Mouse (Mus musculus) brown adipose tissue, adult 24 weeks (tissue): ENCODE measurements around the gene Stard8. TPM values are rescaled to one million over a fixed set of nuclear protein-coding genes. Genes with fewer than 3 reads are reported as not detected.
A peak's percentile ranks its signal among the peaks of the same experiment; 100 is the strongest.
"Not testable (repeated sequence)": the region's sequence is repeated elsewhere in the genome, so short reads cannot be mapped to it uniquely, and the experiment has no call there.

Source experiments
- H3K27ac ChIP-seq: fragments of 200-500 bp; replicated peaks from 2 replicates; pipeline ENCODE4 v1.5.1; 2012; ENCODE audit warnings: low read depth, mild to moderate bottlenecking, low read length
- H3K4me1 ChIP-seq: fragments of 200-500 bp; 2 replicates; pipeline ENCODE4 v1.6.1; 2012; ENCODE audit warnings: low read length, mixed read lengths; ENCODE audit not compliant: control insufficient read depth, insufficient read depth, insufficient read length
- H3K4me3 ChIP-seq: fragments of 200-500 bp; 2 replicates; pipeline ENCODE4 v1.5.1; 2012; ENCODE audit warnings: low read depth, mild to moderate bottlenecking, low read length, moderate library complexity; ENCODE audit not compliant: insufficient read depth
- polyA plus RNA-seq: library from polyadenylated mRNA; stranded (reverse); fragments of >200 nt; gene quantifications from 2 replicates; pipeline ENCODE4 v1.2.4, GENCODE M21; 2012; ENCODE audit not compliant: missing spikeins, insufficient read depth, insufficient read length

The Stard8 gene
- polyA plus RNA-seq, result 5.0 and 6.7 TPM in 2 replicates

DNA sequence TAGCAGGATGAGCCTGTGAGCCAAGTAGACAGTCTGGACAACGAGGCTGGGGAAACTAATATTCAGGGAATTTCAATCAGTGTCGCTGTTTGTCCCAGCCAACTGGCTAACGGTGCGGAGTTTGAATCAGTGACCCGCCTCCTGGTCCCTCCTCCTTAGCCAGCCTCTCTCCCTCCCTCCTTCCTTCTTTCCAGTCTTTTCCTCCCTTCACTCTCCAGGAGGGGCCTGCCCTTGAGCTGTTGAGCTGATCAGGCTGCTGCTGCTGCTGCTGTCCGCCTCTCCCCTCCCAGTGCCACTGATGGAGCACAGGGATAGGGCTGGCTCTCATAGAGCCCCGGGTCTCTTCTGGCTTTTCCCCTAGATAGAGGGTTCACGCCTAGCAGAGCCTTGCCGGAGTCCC lies at the start of gene Stard8:
Gene Stard8, plus strand, starts transcription at position 203 of the 400 bp plus-strand sequence.
- Histone ChIP-seq H3K4me3 (peak within 1 kb of the TSS; percentile 48), H3K4me1 (peaks cover 6% of the 10 kb centered on the region), H3K27ac (peak within 1 kb of the TSS; percentile 11)

DNA sequence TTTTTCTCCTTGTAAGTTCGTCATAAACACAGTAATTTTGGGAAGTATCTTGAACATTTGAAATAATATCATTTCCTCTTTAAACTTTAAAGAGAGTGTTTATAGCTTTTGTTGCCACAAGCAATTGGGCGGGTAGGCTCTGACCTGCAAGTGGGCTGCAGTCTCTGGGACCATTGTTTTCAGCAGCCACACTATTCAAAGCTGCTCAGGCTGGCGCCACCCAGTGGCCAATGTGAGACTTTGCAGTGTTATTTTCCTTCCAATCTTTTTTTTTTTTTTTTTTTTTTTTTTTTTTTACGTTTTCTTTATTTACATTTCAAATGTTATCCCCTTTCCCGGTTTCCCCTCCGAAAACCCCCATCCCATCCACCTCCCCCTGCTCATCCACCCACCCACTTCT lies 49.1 kb upstream of the Stard8 start:
- Histone ChIP-seq H3K27ac (no peak overlapping the region), H3K4me1 (no peaks in the 10 kb centered on the region), H3K4me3 (no peak overlapping the region)

DNA sequence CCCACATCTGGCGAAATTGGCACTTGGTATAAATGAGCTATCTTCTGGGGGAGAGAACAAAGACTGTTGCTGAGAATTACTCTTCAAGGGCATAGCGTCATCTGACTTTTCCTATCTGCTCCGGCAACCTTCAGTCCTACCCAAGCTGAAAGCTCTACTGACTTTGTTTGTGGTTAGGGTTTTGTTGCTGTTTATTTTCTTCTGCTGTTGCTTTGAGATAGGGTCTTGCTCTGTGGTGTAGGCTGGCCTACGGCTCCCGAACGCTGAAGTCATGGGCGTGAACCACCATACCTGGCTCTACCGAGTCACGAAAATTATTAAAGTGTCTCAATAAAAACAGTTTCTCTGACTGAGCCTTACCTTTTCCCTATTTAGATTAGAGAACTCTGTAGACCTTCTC lies 44.8 kb upstream of the Stard8 start:
- no peak overlapping the region for H3K4me3 ChIP-seq
- H3K27ac ChIP-seq, result no peak overlapping the region
- no peaks in the 10 kb centered on the region for H3K4me1 ChIP-seq

DNA sequence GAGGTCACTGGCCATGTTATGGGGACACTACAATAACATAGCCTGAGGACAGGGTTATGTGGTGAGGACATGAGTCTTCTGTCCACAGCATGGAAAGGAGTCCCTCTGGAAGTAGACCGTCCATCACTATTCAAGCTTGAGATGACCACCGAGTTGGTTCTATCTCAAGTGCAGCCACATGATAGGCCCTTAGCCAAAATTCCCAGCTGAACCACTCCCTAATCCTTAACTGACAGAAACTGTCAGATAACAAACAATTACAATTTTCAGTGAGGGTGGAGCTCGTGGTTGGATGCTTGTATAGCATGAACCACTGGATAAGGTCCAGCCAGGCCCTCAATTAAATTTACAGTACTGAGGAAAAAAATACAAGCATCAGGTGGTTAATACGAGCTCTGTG lies 44.0 kb upstream of the Stard8 start:
- no peak overlapping the region for H3K27ac ChIP-seq
- no peak overlapping the region for H3K4me3 ChIP-seq
- H3K4me1 ChIP-seq, result no peaks in the 10 kb centered on the region

DNA sequence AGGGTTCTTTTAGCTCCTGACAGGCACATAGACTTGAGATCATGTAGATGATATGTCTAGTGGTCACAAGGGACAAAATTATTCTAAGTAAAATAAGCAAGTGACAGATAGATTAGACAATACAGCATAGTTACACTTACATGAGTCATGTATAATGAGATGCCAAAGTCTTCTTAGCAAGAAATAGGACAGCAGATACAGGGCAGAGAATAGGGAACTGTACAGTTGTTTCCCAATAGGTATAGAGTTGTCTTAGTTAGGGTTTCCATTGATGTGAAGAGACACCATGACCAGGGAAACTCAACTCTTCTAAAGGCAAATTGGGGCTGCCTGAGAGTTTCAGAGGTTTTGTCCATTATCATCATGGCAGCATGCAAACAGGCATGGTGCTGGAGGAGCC lies 39.3 kb upstream of the Stard8 start:
- Histone ChIP-seq H3K27ac (no peak overlapping the region), H3K4me1 (no peaks in the 10 kb centered on the region)

DNA sequence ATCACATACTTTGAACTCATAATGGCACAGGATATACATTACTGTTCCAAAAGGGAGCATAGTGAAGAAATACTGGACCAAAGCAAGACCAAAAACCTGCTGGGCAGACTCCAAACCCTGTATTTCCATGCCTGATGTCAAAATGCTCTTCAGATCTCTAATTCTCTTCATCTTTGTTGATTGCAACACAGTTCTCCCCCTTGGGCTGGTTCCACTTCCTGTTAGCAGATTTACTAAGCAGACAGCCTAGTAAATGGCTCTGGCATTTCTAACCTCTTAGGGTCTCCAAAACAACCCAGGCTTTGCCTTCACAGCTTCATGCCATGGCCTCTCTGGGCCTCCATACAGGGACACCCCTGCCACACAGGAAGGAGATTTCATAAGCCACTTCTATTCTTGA lies 38.5 kb upstream of the Stard8 start:
- no peaks in the 10 kb centered on the region for H3K4me1 ChIP-seq
- H3K4me3 ChIP-seq, result no peak overlapping the region
- H3K27ac ChIP-seq, result no peak overlapping the region

More for the DNA sequence above, 39.3 kb upstream of the Stard8 start:
- no peak overlapping the region for H3K4me3 ChIP-seq

DNA sequence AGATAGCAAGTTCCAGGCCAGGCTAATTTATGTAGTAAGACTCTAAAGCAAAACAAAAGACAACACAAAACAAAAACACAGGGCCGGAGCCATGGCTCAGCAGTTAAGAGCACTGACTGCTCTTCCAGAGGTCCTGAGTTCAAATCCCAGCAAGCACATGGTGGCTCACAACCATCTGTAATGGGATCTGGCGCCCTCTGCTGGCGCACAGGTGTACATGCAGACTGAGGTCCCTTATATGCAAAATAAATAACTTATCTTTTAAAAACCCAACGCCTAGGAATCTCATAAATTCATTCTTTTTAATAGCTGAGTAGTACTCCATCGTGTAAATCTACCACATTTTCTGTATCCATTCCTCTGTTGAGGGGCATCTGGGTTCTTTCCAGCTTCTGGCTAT lies 16.4 kb upstream of the Stard8 start:
- not testable (repeated sequence) for H3K27ac ChIP-seq, H3K4me3 ChIP-seq, H3K4me1 ChIP-seq

GRCm38 (mm10) chrX:98989574-98989973 lies 13.5 kb upstream of the Stard8 start:
- peaks cover 4% of the 10 kb centered on the region; the same call in 1 of the 2 replicates for H3K4me1 ChIP-seq
- no peak overlapping the region for H3K4me3 ChIP-seq
- H3K27ac ChIP-seq, result no peak overlapping the region

GRCm38 (mm10) chrX:99002065-99002464 lies 983 bp upstream of the Stard8 start:
- H3K27ac ChIP-seq, result peak overlapping the region; percentile 12; the same call in 1 of the 2 replicates
- peaks cover 6% of the 10 kb centered on the region for H3K4me1 ChIP-seq
- no peak overlapping the region for H3K4me3 ChIP-seq

DNA sequence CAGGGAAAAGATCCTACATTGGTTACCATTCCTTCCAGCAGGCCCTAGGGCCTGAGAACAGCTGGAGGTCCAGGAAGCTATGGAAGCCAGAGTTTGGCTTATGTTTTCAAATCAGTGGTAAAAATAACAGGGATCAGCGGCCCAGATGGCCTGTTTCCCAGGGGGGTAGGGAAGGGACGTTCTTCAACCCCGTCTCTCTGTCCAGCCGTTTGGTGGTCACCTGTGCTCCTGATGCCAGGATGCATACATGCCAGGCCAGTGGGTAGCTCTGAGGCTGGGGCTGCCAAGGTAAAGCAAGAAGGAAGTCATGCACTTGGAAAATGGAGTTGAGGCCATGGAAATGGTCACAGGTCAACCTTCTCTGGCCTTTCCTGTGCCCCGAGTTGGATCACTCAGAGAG lies 7.5 kb downstream of the Stard8 start:
- H3K4me1 ChIP-seq, result no peaks in the 10 kb centered on the region
- H3K27ac ChIP-seq, result no peak overlapping the region
- H3K4me3 ChIP-seq, result no peak overlapping the region

DNA sequence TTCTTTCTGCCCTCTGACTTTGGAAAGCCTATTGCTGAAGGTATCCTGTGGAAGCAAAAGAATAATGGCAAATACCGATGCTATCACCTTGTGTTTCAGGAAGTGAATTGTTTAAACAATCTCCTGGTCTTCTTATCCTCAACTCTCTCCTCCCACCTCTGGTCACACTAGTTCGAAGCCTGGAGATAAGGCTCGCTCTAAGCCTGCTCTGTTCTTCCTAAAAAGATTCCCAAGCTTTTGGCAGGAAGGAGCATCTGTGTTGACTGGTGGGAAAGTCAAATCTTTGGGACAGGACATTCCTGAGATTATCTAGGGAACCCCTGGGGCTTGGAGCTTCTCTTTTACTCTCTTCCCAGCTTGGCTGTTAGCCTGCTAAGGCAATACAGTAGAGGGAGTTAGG lies 8.2 kb downstream of the Stard8 start:
- Histone ChIP-seq H3K27ac (no peak overlapping the region), H3K4me3 (no peak overlapping the region)

DNA sequence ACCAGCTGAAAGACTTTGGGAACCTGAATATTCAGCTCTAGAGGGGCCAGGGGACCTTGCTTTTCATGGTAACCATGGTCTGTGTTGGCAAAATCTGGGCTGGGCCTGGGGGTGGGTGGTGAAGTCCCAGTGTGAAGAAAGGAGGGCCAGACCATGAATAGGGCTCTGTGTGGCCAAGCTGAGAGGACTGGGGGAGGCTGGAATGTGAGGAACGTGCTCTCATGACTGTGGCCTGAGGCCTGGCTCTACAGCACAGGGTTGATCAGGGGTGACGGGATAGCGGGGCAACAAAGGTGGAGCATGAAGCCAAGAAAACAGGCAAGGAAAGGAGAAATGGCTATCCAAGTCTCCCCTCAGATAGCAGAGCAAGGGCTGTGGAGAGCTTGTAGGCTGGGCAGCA lies 9.4 kb downstream of the Stard8 start:
- H3K27ac ChIP-seq, result no peak overlapping the region
- H3K4me3 ChIP-seq, result no peak overlapping the region
- H3K4me1 ChIP-seq, result no peaks in the 10 kb centered on the region

More for the DNA sequence above, 8.2 kb downstream of the Stard8 start:
- no peaks in the 10 kb centered on the region for H3K4me1 ChIP-seq

GRCm38 (mm10) chrX:99015705-99016104 lies 12.7 kb downstream of the Stard8 start:
- Histone ChIP-seq H3K4me3 (no peak overlapping the region), H3K27ac (no peak overlapping the region), H3K4me1 (no peaks in the 10 kb centered on the region)

DNA sequence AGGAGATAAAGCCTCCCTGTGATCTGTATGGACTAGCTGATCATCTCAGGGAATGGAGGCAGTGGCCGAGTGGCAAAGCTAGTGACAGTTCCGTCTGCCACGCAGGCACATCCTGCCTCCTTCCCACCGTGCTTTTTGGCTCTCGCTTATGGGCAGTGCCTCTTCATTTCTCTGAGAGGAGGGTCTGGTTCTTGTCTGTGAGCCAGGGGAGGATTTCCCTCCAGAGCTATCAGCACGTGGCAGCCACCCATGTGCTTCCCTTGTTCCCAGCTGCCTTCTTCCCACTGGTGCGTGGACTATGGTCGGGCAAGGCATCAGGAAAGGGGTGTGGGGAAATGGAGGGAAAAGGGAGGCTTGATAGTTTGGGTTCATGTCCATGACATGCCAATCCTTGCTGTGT lies 13.9 kb downstream of the Stard8 start:
- no peak overlapping the region for H3K4me3 ChIP-seq
- H3K27ac ChIP-seq, result peak overlapping the region; percentile 54; the same call in 1 of the 2 replicates
- H3K4me1 ChIP-seq, result no peaks in the 10 kb centered on the region

- no peaks in the 10 kb centered on the region for H3K4me1 ChIP-seq
- 0 out of 2 replicates have a peak overlapping the region, but pooled peaks have one; percentile 54 for H3K27ac ChIP-seq
- no peak overlapping the region for H3K4me3 ChIP-seq
Observed at GRCm38 (mm10) chrX:99017874-99018273, 14.8 kb downstream of the Stard8 start.

GRCm38 (mm10) chrX:99019303-99019702 lies 16.3 kb downstream of the Stard8 start:
- Histone ChIP-seq H3K4me3 (no peak overlapping the region), H3K4me1 (no peaks in the 10 kb centered on the region), H3K27ac (no peak overlapping the region)

- H3K27ac ChIP-seq, result no peak overlapping the region
- no peak overlapping the region for H3K4me3 ChIP-seq
- H3K4me1 ChIP-seq, result no peaks in the 10 kb centered on the region
Observed at GRCm38 (mm10) chrX:99020215-99020614, 17.2 kb downstream of the Stard8 start.
